ENCODE assay signal across 10 mouse cellular contexts in the genomic region with DNA sequence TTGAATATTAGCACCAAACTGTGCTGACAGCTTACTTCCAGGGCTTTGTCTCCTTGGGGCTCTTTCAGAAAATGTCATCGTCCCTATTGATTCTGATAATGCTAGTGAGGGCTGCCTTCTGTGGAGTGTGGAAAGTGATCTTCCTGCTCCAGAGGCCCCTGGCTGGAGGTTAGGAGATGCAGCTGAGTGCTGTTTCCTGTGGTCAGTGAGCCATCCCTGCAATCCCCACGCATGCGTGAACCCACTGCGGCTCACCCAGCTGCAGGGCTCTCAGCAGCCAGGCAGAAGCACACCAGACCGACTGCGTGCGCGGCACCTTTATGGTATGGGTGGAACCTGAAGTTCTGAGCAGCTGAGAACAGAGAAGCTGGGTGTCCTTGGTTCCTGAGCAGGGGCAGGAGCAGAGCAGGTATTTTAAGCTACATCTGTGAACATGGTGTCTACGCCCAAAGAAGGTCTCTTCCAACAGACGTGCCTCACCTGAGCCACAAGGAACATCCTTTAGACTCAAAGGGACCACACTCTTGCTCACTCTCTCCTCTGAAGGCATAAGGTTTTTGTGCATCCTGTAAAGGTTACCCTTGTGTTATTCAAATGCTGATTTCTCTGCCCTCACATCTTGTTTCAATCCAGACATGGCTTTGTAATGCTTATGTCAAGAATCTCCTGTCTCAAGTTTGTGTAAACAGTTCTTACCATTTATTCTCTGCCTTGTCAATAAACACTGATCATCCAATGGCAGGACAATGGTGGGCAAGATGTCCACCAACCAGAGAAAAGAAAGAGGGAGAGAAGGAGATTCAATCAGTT.
DNase-seq lines count a peak whose midpoint lies in the region; ATAC-seq and TF ChIP-seq lines count a peak whose summit lies in the region.
"Had no signal": no experiment of that assay in that cellular context is flagged by ENCODE, and none has a peak within 500 bp of the region (broad histone marks: within the 10 kb centered on the region; RNA-seq: fewer than 3 reads in every experiment).

No protein-coding gene starts in this region.

- peaks cover 9% of the 10 kb centered on the region for H3K4me1 ChIP-seq in liver, adult 2 months (ENCODE audit: control insufficient read depth, insufficient read depth, low read length)
- peaks cover 17% of the 10 kb centered on the region for H3K4me1 ChIP-seq in liver, embryonic 12.5 days
- peaks cover 79% of the 10 kb centered on the region for H3K4me1 ChIP-seq in heart, embryonic 11.5 days (ENCODE audit: control insufficient read depth, insufficient read depth, low read length)

- H3K27ac ChIP-seq in liver, adult 2 months (replicated peaks; ENCODE audit: insufficient read depth, low read depth, low read length) = 0 out of 2 replicates have a peak overlapping the region, but pooled peaks have one; percentile 34
- H3K27ac ChIP-seq in liver, embryonic 12.5 days = no peak overlapping the region
- peak overlapping the region; percentile 92 for H3K27ac ChIP-seq in heart, embryonic 11.5 days (ENCODE audit: low read depth, low read length)
- H3K27ac ChIP-seq: lung, embryonic 15.5 days had no signal

- TF ChIP-seq CTCF in liver, adult 2 months (IDR thresholded peaks at IDR 0.05; ENCODE audit: low read depth, low read length) = no peak

- H3K27me3 ChIP-seq in liver, adult 2 months (ENCODE audit: control insufficient read depth, insufficient read depth, low read length) = no peaks in the 10 kb centered on the region
- 0 out of 2 replicates have a peak, but pooled peaks cover 4% of the 10 kb centered on the region for H3K27me3 ChIP-seq in liver, embryonic 12.5 days (replicated peaks)
- no peaks in the 10 kb centered on the region for H3K27me3 ChIP-seq in heart, embryonic 11.5 days (ENCODE audit: control insufficient read depth, insufficient read depth, low read length)
- H3K27me3 ChIP-seq: lung, embryonic 15.5 days had no signal

- no peak overlapping the region for H3K4me3 ChIP-seq in liver, adult 2 months (ENCODE audit: insufficient read depth, low read depth, low read length)
- no peak overlapping the region for H3K4me3 ChIP-seq in liver, embryonic 12.5 days
- H3K4me3 ChIP-seq in heart, embryonic 11.5 days (ENCODE audit: low read depth, low read length) = no peak overlapping the region
- H3K4me3 ChIP-seq: lung, embryonic 15.5 days had no signal

- ATAC-seq in liver, embryonic 12.5 days = no peak
- ATAC-seq in heart, embryonic 11.5 days (replicated peaks; ENCODE audit: insufficient number of reproducible peaks, low FRiP score, low TSS enrichment) = no peak
- no peak for ATAC-seq in monocyte, adult 5-6 weeks (replicated peaks; ENCODE audit: insufficient number of reproducible peaks, low FRiP score, low TSS enrichment, poor library complexity, severe bottlenecking)
- ATAC-seq: forebrain, embryonic 14.5 days had no signal

- peak; percentile 42 for DNase-seq in adrenal gland, adult 2 months
- DNase-seq in adrenal gland, postnatal 14 days = no peak
- no peak for DNase-seq in liver, adult 2 months (ENCODE audit: extremely low read depth, low read depth, low spot score)
- DNase-seq in kidney, postnatal 36 days = peak; percentile 56 to 61
- DNase-seq in ovary, postnatal 10 days (ENCODE audit: low spot score) = no peak

- WGBS in liver, adult 2 months = 69% methylated on average over 10 of the region's 10 CpGs
- WGBS in liver, embryonic 12.5 days (ENCODE audit: insufficient replicate concordance) = 43% methylated on average over 10 of the region's 10 CpGs
- WGBS in heart, embryonic 11.5 days (ENCODE audit: insufficient replicate concordance) = 55% methylated on average over 10 of the region's 10 CpGs

- H3K4me2 ChIP-seq in liver, embryonic 12.5 days = no peak overlapping the region
- H3K4me2 ChIP-seq in heart, embryonic 11.5 days = peak overlapping the region; percentile 24; the same call in 1 of the 2 replicates
- H3K4me2 ChIP-seq: lung, embryonic 15.5 days had no signal

- H3K9ac ChIP-seq in liver, adult 2 months (ENCODE audit: low read depth, low read length) = no peak overlapping the region
- H3K9ac ChIP-seq in liver, embryonic 12.5 days = no peak overlapping the region
- H3K9ac ChIP-seq in heart, embryonic 11.5 days (ENCODE audit: low read depth, low read length) = 0 out of 2 replicates have a peak overlapping the region, but pooled peaks have one; percentile 43
- H3K9ac ChIP-seq: lung, embryonic 15.5 days had no signal

- H3K36me3 ChIP-seq in liver, adult 2 months (ENCODE audit: control insufficient read depth, insufficient read depth, low read length) = no peaks in the 10 kb centered on the region
- H3K36me3 ChIP-seq in liver, embryonic 12.5 days = no peaks in the 10 kb centered on the region
- no peaks in the 10 kb centered on the region for H3K36me3 ChIP-seq in heart, embryonic 11.5 days (ENCODE audit: control insufficient read depth, insufficient read depth, low read length)
- H3K36me3 ChIP-seq: lung, embryonic 15.5 days had no signal

- no peaks in the 10 kb centered on the region for H3K9me3 ChIP-seq in liver, embryonic 12.5 days (replicated peaks)
- no peaks in the 10 kb centered on the region for H3K9me3 ChIP-seq in heart, embryonic 11.5 days (replicated peaks; ENCODE audit: control insufficient read depth, low read length)
- H3K9me3 ChIP-seq: lung, embryonic 15.5 days had no signal

- no peak for TF ChIP-seq POLR2A in liver, adult 2 months (IDR thresholded peaks at IDR 0.05; ENCODE audit: extremely low read depth, insufficient read depth, low read length)

- no peaks in the 10 kb centered on the region for H3K79me2 ChIP-seq in liver, adult 2 months (ENCODE audit: control insufficient read depth, insufficient read depth, low read length)

Comparison
In these comparisons a context has a peak if more than half of its experiments do, and no peak if none do; other contexts are left out.
1. DNase-seq: peak in adrenal gland, adult 2 months (single experiment) and kidney, postnatal 36 days (2 of 2); none in adrenal gland, postnatal 14 days (single experiment), liver, adult 2 months (single experiment) and ovary, postnatal 10 days (single experiment).